Mouse (Mus musculus) G1E (cell line): ENCODE results near the gene Pdgfc.

Source experiments
- CTCF ChIP-seq: IDR thresholded peaks from 2 replicates; pipeline ENCODE4 v1.5.1; 2012; ENCODE audit warnings: low read depth, low read length, inconsistent platforms, mixed read lengths
- GATA1 ChIP-seq: IDR thresholded peaks from 2 replicates; pipeline ENCODE4 v1.6.1; 2012; ENCODE audit warnings: borderline replicate concordance, low read length, inconsistent platforms, mixed read lengths
- GATA2 ChIP-seq: IDR thresholded peaks from 2 replicates; pipeline ENCODE4 v1.6.1; 2012; ENCODE audit warnings: low read depth, low read length, inconsistent platforms, borderline replicate concordance
- POLR2AphosphoS5 ChIP-seq: IDR thresholded peaks from 2 replicates; pipeline ENCODE4 v1.6.1; 2012; ENCODE audit warnings: low read depth, low read length, inconsistent platforms; ENCODE audit not compliant: insufficient replicate concordance
- TAL1 ChIP-seq: conservative IDR thresholded peaks from 2 replicates; pipeline ENCODE4 v1.6.1; 2012; ENCODE audit warnings: low read depth, low read length, inconsistent platforms, mixed read lengths

- TF ChIP-seq TAL1 (no peak), CTCF (no peak), POLR2AphosphoS5 (no peak), GATA1 (no peak), GATA2 (no peak)
These were observed 26.3 kb upstream of the Pdgfc start for GRCm38 (mm10) chr3:81009899-81010298.
